Mouse (Mus musculus) lung, embryonic 14.5 days (tissue): ENCODE data around the gene Itsn1. TPM values are rescaled to one million over a fixed set of nuclear protein-coding genes. Genes with fewer than 3 reads are reported as not detected.

ENCODE experiments used
- ATAC-seq: fragments of 200-750 bp; cut with Nextera tagmentation; 2 replicates; pipeline ENCODE4 v1.8.0; 2017; ENCODE audit warnings: mild to moderate bottlenecking, moderate TSS enrichment, moderate library complexity; ENCODE audit not compliant: insufficient read depth
- DNase-seq: peaks from one replicate; pipeline ENCODE4 v3.0.0-alpha.2; 2015
- H3K27ac ChIP-seq: fragments of 300-500 bp; sonication (generic); 2 replicates; pipeline ENCODE4 v1.5.1; 2014; ENCODE audit warnings: low read depth, mild to moderate bottlenecking, moderate library complexity
- H3K27me3 ChIP-seq: fragments of 300-500 bp; sonication (generic); 2 replicates; pipeline ENCODE4 v1.6.1; 2014; ENCODE audit warnings: low read length, control low read depth; ENCODE audit not compliant: insufficient read depth
- H3K36me3 ChIP-seq: fragments of 300-500 bp; sonication (generic); 2 replicates; pipeline ENCODE4 v1.6.1; 2014; ENCODE audit warnings: control low read depth; ENCODE audit not compliant: insufficient read depth
- H3K4me1 ChIP-seq: fragments of 300-500 bp; sonication (generic); 2 replicates; pipeline ENCODE4 v1.6.1; 2014; ENCODE audit warnings: antibody characterized with exemption, control low read depth; ENCODE audit not compliant: insufficient read depth
- H3K4me2 ChIP-seq: fragments of 300-500 bp; sonication (generic); 2 replicates; pipeline ENCODE4 v1.6.1; 2014; ENCODE audit warnings: mild to moderate bottlenecking
- H3K4me3 ChIP-seq: fragments of 300-500 bp; sonication (generic); 2 replicates; pipeline ENCODE4 v1.5.1; 2014; ENCODE audit warnings: low read depth, low read length
- H3K9ac ChIP-seq: fragments of 300-500 bp; sonication (generic); 2 replicates; pipeline ENCODE4 v1.6.1; 2014
- H3K9me3 ChIP-seq: fragments of 300-500 bp; sonication (generic); 2 replicates; pipeline ENCODE4 v1.6.1; 2016; ENCODE audit warnings: low read depth, low read length, control low read depth
- CTCF ChIP-seq: IDR thresholded peaks from 2 replicates; pipeline ENCODE4 v1.5.1; 2016; ENCODE audit warnings: antibody characterized with exemption, low read depth
- WGBS: fragments of 180-500 bp; shearing (Covaris S2); extraction: QIAGEN DNeasy Blood & Tissue Kit; methylation state at CpG from one replicate; pipeline ENCODE4 v1.1.7; 2014; 5-methylcytosine and 5-hydroxymethylcytosine counted together
- polyA plus RNA-seq: library from polyadenylated mRNA; unstranded; fragments of >200 nt; fragmentation: Nextera tagmentation; extraction: Ambion mirVana; gene quantifications from 2 replicates; pipeline ENCODE4 v1.2.1, GENCODE M21; 2014

The Itsn1 gene
- polyA plus RNA-seq, 1 experiment from 2014 or later, result 25.4 TPM

DNA sequence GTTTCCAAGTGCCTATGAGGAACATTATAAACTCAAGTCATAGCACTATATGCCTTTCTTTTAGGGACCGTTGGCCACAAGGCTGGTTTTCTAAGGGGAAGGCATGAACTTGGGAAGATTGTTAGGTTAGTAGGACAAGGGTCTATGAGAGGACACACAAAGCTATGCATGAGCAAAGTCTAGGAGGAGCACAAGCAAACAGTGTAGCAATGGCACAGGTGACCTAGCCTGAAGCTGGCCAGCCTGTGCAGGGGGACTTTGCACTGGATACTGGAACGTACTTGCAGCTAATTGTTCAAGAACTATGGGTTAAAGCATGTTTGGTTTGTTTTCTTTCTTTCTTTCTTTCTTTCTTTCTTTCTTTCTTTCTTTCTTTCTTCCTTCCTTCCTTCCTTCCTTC lies 66.0 kb downstream of the Itsn1 start:
- H3K4me3 ChIP-seq, result no peak overlapping the region

DNA sequence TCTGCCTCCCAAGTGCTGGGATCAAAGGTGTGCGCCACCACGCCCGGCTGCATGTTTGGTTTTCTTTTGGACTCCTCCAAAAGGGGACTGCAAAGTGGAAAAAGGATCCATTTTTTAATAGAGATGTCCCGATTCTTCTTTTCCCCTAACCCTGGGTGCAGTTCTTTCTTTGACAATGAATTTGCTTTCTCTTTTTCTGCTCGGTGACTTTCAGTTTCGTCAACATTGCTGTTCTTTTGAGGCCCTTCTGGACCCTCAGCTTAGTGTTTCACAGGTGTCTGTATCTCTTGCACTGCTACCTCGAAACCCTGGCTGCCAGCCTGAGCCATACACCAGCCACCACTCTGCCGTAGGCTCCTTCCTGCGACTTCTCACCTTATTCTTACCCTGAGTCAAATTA lies 66.5 kb downstream of the Itsn1 start:
- 93% methylated on average over 9 of the region's 9 CpGs for WGBS
- ATAC-seq (no peak), DNase-seq (no peak)
- no peaks in the 10 kb centered on the region for H3K4me1 ChIP-seq
- no peak overlapping the region for H3K27ac ChIP-seq
- no peak overlapping the region for H3K4me2 ChIP-seq
- no peak for TF ChIP-seq CTCF
- no peaks in the 10 kb centered on the region for H3K9me3 ChIP-seq
- H3K27me3 ChIP-seq, result no peaks in the 10 kb centered on the region
- peaks cover 29% of the 10 kb centered on the region for H3K36me3 ChIP-seq
- H3K4me3 ChIP-seq, result no peak overlapping the region
- H3K9ac ChIP-seq, result no peak overlapping the region

More for the DNA sequence above, 66.0 kb downstream of the Itsn1 start:
- ATAC-seq, result no peak
- H3K4me2 ChIP-seq, result no peak overlapping the region
- DNase-seq, result no peak
- H3K36me3 ChIP-seq, result peaks cover 29% of the 10 kb centered on the region
- H3K27ac ChIP-seq, result no peak overlapping the region
- no peaks in the 10 kb centered on the region for H3K27me3 ChIP-seq
- no peaks in the 10 kb centered on the region for H3K4me1 ChIP-seq
- H3K9ac ChIP-seq, result no peak overlapping the region
- TF ChIP-seq CTCF, result no peak
- 93% methylated on average over 2 of the region's 2 CpGs for WGBS
- H3K9me3 ChIP-seq, result no peaks in the 10 kb centered on the region

DNA sequence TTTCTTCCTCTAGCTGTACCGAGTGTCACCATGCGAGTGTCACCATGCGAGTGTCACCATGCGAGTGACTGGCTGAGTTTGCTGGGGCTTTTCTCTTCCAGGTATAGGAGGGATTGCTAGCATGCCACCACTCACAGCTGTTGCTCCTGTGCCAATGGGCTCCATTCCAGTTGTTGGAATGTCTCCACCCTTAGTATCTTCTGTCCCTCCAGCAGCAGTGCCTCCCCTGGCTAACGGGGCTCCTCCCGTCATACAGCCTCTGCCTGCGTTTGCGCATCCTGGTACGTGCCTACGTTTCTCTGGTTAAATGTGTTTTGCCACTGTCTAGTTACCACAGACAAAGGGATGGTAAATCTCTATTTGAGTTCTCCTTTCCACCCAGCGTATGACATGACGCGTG lies 72.3 kb downstream of the Itsn1 start:
- H3K4me3 ChIP-seq, result no peak overlapping the region
- H3K9me3 ChIP-seq, result no peaks in the 10 kb centered on the region
- H3K36me3 ChIP-seq, result peaks cover 43% of the 10 kb centered on the region
- no peak for DNase-seq
- H3K4me2 ChIP-seq, result no peak overlapping the region
- H3K9ac ChIP-seq, result no peak overlapping the region
- H3K27me3 ChIP-seq, result no peaks in the 10 kb centered on the region
- H3K4me1 ChIP-seq, result no peaks in the 10 kb centered on the region
- H3K27ac ChIP-seq, result no peak overlapping the region
- ATAC-seq, result no peak
- TF ChIP-seq CTCF, result no peak
- 92% methylated on average over 13 of the region's 13 CpGs for WGBS

DNA sequence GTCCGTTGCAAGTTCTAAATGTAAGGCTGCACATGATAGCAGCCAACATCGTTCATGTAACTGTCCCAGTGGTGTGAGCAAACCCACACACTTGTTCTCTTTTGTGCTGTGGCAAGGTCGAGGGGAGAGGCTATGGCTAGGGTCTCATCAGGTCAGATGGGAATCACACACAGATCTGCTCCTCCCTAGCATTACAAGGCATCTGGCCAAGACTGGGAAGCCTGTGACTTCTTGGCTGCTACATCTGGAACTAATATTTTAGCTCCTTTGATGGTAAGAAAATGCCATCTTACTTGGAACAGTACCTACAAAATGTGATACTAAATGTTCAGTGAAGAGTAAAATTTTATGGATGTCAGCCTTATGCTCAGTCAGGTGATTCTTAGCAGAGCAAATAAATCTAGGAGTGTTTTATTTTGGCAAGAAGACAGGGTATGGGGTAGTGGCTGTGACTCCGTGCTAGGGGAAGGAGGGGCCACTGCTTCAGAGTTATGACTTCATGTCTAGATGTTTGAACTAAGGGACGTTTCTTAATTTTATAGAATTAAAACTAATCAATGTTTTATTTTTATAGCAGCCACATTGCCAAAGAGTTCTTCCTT lies 73.5 kb downstream of the Itsn1 start:
- no peak for TF ChIP-seq CTCF
- H3K36me3 ChIP-seq, result peaks cover 47% of the 10 kb centered on the region

DNA sequence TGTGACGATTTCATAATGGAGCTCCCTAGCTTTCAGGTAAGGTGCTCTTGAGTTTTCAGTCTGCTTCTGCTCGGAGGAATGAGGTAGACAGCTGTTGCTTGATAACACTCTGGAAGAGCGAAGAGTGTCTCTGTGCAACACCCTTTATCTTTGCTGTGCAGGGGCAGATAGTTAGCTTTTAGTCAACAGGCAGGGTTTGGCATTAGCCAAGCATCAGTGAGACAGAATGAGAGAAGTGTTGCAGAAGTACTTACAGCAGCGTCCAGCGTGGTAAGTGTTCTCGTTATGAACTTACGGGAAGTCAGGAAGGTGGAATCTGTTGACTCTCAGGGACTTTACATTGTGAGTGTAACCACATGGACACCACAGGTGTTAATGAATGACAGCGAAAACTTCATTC lies 75.3 kb downstream of the Itsn1 start:
- TF ChIP-seq CTCF, result no peak
- no peaks in the 10 kb centered on the region for H3K9me3 ChIP-seq
- peak overlapping the region; percentile 67 for H3K27ac ChIP-seq
- ATAC-seq (peak; percentile 49; the same call in 1 of the 2 replicates), DNase-seq (no peak)
- H3K4me1 ChIP-seq, result no peaks in the 10 kb centered on the region
- 73% methylated on average over 8 of the region's 8 CpGs for WGBS
- peaks cover 47% of the 10 kb centered on the region for H3K36me3 ChIP-seq
- H3K4me2 ChIP-seq, result no peak overlapping the region
- no peaks in the 10 kb centered on the region for H3K27me3 ChIP-seq
- H3K4me3 ChIP-seq, result 0 out of 2 replicates have a peak overlapping the region, but pooled peaks have one; percentile 4
- H3K9ac ChIP-seq, result no peak overlapping the region; the same call in 1 of the 2 replicates

More for the DNA sequence above, 73.5 kb downstream of the Itsn1 start:
- Histone ChIP-seq H3K9me3 (no peaks in the 10 kb centered on the region), H3K4me3 (no peak overlapping the region), H3K4me2 (no peak overlapping the region), H3K27ac (no peak overlapping the region), H3K27me3 (no peaks in the 10 kb centered on the region), H3K9ac (no peak overlapping the region), H3K4me1 (no peaks in the 10 kb centered on the region)
- ATAC-seq, result no peak
- DNase-seq, result no peak
- WGBS, result 79% methylated on average over 5 of the region's 5 CpGs

DNA sequence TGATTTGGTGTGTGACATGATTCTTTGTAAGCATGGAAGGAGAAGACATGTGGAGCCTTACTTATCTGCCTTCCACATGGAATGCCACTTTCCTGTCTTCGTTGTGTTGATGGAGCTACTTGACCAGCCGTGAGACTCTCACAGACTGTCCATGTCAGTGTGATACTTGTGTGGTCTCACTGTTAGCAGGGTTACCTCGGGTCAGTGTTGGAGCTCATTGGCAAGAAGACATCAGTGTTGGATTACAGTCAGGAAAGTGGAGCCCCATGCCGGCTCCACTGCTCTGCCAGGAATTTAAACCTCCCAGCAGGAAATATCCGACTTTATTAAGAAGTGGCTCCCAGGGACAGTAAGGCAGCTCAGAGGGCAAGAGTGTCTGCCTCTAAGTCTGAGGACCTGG lies 75.8 kb downstream of the Itsn1 start:
- ATAC-seq, result no peak
- DNase-seq, result peak; percentile 40
- WGBS, result 48% methylated on average over 5 of the region's 5 CpGs

DNA sequence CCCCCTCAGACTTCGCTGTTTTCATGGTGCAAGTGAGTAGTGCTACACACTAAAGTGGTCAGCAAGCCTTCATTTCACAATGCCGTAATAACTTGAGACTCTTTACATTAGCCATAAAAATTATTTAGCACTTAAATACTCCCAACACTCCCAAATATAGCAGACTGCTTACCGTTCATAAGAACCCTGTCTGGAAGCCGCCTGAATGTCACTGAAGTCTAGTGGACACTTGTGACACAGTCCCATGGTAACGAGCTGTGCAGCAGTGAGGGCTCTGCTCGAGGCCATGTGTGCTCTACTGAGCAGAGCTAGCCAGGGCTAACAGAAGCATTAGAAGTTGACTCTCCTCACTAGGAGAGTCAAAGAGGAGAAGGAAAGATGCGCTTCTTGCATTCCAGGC lies 81.2 kb downstream of the Itsn1 start:
- 87% methylated on average over 7 of the region's 7 CpGs for WGBS
- Histone ChIP-seq H3K9ac (no peak overlapping the region), H3K4me1 (no peaks in the 10 kb centered on the region), H3K27me3 (no peaks in the 10 kb centered on the region), H3K9me3 (no peaks in the 10 kb centered on the region), H3K36me3 (peaks cover 37% of the 10 kb centered on the region), H3K27ac (no peak overlapping the region), H3K4me3 (no peak overlapping the region), H3K4me2 (no peak overlapping the region)
- no peak for TF ChIP-seq CTCF
- DNase-seq (no peak), ATAC-seq (no peak)

More for the DNA sequence above, 75.8 kb downstream of the Itsn1 start:
- peaks cover 50% of the 10 kb centered on the region for H3K36me3 ChIP-seq
- H3K4me3 ChIP-seq, result 0 out of 2 replicates have a peak overlapping the region, but pooled peaks have one; percentile 4
- H3K27me3 ChIP-seq, result no peaks in the 10 kb centered on the region
- no peak for TF ChIP-seq CTCF
- H3K9me3 ChIP-seq, result no peaks in the 10 kb centered on the region
- H3K27ac ChIP-seq, result peak overlapping the region; percentile 67
- H3K9ac ChIP-seq, result no peak overlapping the region; the same call in 1 of the 2 replicates
- no peak overlapping the region for H3K4me2 ChIP-seq
- H3K4me1 ChIP-seq, result no peaks in the 10 kb centered on the region
